22 mouse cellular contexts compared by ENCODE assay signal in genomic region chr5:38857591-38857990, GRCm38 (mm10). TPM values are rescaled to one million over a fixed set of nuclear protein-coding genes. Genes with fewer than 3 reads are reported as not detected.
DNase-seq lines count a peak whose midpoint lies in the region; ATAC-seq and TF ChIP-seq lines count a peak whose summit lies in the region.
"Had no signal": no experiment of that assay in that cellular context is flagged by ENCODE, and none has a peak within 500 bp of the region (broad histone marks: within the 10 kb centered on the region; RNA-seq: fewer than 3 reads in every experiment).

No protein-coding gene starts in this region.

- intact Hi-C loops in left cerebral cortex, postnatal 14 days (cut with DNase I) = no loop called here
- intact Hi-C loops in left cerebral cortex, postnatal 25 days (cut with DNase I) = no loop called here

- H3K36me3 ChIP-seq in kidney, adult 2 months (ENCODE audit: control insufficient read depth, insufficient read depth, low read length) = no peaks in the 10 kb centered on the region
- H3K36me3 ChIP-seq: embryonic facial prominence, embryonic 13.5 days; hindbrain, embryonic 15.5 days had no signal

- no peaks in the 10 kb centered on the region for H3K4me1 ChIP-seq in kidney, adult 2 months (ENCODE audit: control insufficient read depth, insufficient read depth, low read length)

- 59% methylated on average over 1 of the region's 1 CpGs for WGBS in kidney, adult 2 months

- CTCF ChIA-PET in Patski (lab: Charles Lee) = interaction anchor here (1.1 kb wide), 1 partner anchor 27 kb away, joined by 3 read pairs; no protein-coding TSS in a partner anchor

- no peak for TF ChIP-seq CTCF in kidney, adult 2 months (conservative IDR thresholded peaks at IDR 0.05; ENCODE audit: insufficient read depth, insufficient read length, low read depth, low read length)
- TF ChIP-seq CTCF in Patski (IDR thresholded peaks at IDR 0.05) = no peak

- POLR2A ChIA-PET in Patski (lab: Charles Lee) = no interaction called here

- no peaks in the 10 kb centered on the region for H3K27me3 ChIP-seq in kidney, adult 2 months (replicated peaks; ENCODE audit: control insufficient read depth, insufficient read depth, low read length)
- H3K27me3 ChIP-seq in Patski = no peaks in the 10 kb centered on the region
- H3K27me3 ChIP-seq: embryonic facial prominence, embryonic 13.5 days; hindbrain, embryonic 15.5 days; megakaryocyte, embryonic 14.5 days had no signal

- in situ Hi-C loops in Patski (cut with MboI; ENCODE audit: low pct_unique_long_range_greater_than_20kb) = no loop called here

- H3K27ac ChIP-seq in kidney, adult 2 months (ENCODE audit: insufficient read depth, low read depth, low read length) = no peak overlapping the region
- H3K27ac ChIP-seq: embryonic facial prominence, embryonic 13.5 days; gastrocnemius, adult 2 months; hindbrain, embryonic 15.5 days had no signal

- peak; percentile 8 for DNase-seq in kidney, adult 2 months
- DNase-seq in kidney, postnatal 10 days = no peak
- DNase-seq in Patski (ENCODE audit: low read depth, low spot score) = peak; percentile 53
- no peak for DNase-seq in embryo, embryonic 11 days
- DNase-seq in left cerebral cortex, postnatal 14 days (ENCODE audit: low spot score in 2 of 2) = no peak
- DNase-seq in left cerebral cortex, postnatal 25 days (ENCODE audit: low spot score in 2 of 2) = no peak
- DNase-seq: adrenal gland, postnatal 25 days; cerebellum, adult 11-12 months; gastrocnemius, adult 2 months; heart, postnatal 4 days; kidney, adult 11 months; liver, postnatal 0 days; lung, postnatal 10 days; midbrain, embryonic 14.5 days had no signal

- peak; percentile 69 for ATAC-seq in Patski
- peak; percentile 44 for ATAC-seq in granulocyte monocyte progenitor cell, adult 5-6 weeks (replicated peaks; ENCODE audit: poor library complexity, severe bottlenecking)
- ATAC-seq: CD4-positive, CD25-positive, alpha-beta regulatory T cell, adult 4 months; liver, postnatal 0 days had no signal

- no peak overlapping the region for H3K4me3 ChIP-seq in kidney, adult 2 months (ENCODE audit: insufficient read depth, low read depth, low read length)
- H3K4me3 ChIP-seq: embryonic facial prominence, embryonic 13.5 days; gastrocnemius, adult 2 months; hindbrain, embryonic 15.5 days had no signal

- no peak for TF ChIP-seq POLR2A in kidney, adult 2 months (IDR thresholded peaks at IDR 0.05; ENCODE audit: low read depth, low read length)

RNA-seq across cellular contexts. Expression of gene Clnk, which starts 19.0 kb away (rescaled TPM):
- 0.61 and 0.70 TPM in 2 replicates for polyA plus RNA-seq in kidney, adult 2 months (2012; rRNA removed)
- not detected for polyA plus RNA-seq in Patski (2021)
- total RNA-seq in granulocyte monocyte progenitor cell, adult 5-6 weeks (2014; fragmentation: Nextera tagmentation) = 0.80 and 0.98 TPM in 2 replicates
- 0.22 and 0.41 TPM in 2 replicates for total RNA-seq in granulocyte monocyte progenitor cell, adult 5-6 weeks (2017)
- total RNA-seq in left cerebral cortex, postnatal 14 days (2021) = under 1 TPM; 0.40 to 0.51 TPM
- under 1 TPM in 1 of 2 experiments, not detected in 1; 0.21 TPM for total RNA-seq in left cerebral cortex, postnatal 25 days (2021)
- total RNA-seq: adrenal gland, postnatal 25 days; gastrocnemius, adult 2 months; heart, postnatal 4 days; liver, adult 2 months had no signal
- polyA plus RNA-seq: CD4-positive, CD25-positive, alpha-beta regulatory T cell, adult 4 months; embryonic facial prominence, embryonic 13.5 days; gonadal fat pad, adult 2 months; heart, embryonic 14.5 days; liver, adult 2 months had no signal

Comparison
In these comparisons a context has a peak if more than half of its experiments do, and no peak if none do; other contexts are left out.
1. DNase-seq: peak in kidney, adult 2 months (single experiment) and Patski (single experiment); none in kidney, postnatal 10 days (single experiment), embryo, embryonic 11 days (single experiment), left cerebral cortex, postnatal 14 days (0 of 2) and left cerebral cortex, postnatal 25 days (0 of 2).